Mouse (Mus musculus): ENCODE measurements around the gene Adam11. TPM values are rescaled to one million over a fixed set of nuclear protein-coding genes. Genes with fewer than 3 reads are reported as not detected.
A peak's percentile ranks its signal among the peaks of the same experiment; 100 is the strongest.
"Not testable (repeated sequence)": the region's sequence is repeated elsewhere in the genome, so short reads cannot be mapped to it uniquely, and the experiment has no call there.

Adam11 gene
- 5.3 and 5.5 TPM in 2 replicates for polyA plus RNA-seq (2014; fragmentation: Nextera tagmentation; extraction: Ambion mirVana)

DNA sequence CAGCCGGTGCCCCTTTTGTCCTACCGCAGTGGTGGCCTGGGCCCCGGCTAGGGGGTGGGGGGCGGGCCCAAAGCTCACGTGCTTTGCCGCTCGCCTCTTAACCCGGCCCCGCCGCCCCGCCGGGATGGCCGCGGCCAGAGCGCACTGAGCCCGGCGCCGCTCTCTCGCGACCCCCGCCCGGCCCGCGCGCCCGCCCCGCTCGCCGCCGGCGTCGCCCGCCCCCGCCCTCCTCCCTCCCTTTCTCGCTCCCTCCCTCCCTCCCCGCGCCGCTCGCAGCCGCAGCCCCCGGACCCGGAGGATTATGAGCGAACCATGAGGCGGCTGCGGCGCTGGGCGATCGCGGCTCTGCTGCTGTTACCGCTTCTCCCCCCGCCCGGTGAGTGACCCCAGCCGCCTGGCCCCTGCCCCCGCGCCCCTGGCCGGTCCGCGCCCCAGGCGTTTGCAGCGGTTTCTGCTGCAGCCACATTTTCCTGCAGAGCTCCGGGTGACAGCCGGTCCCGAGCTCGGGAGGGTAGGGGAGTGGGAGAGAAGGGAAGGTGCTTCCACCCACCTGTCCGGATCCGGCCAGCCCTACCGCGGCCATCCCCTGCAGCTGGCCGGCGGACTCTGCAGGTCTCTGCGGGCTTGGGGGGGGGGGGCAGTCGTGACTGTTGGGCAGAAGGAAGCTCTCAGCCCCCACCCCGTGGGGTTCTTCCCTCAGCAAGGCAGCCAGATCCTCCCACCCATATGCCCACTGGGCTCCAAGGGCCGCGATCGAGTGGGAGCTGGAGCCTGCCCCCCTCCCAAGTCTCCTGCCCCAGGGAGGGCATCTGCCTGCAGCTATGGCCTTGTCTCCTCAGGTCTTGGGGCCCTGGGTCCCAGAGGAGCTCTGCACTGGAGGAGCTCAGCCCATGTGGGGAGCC lies at the start of gene Adam11:
Gene Adam11 (plus strand): TSS at position 131 of the 902 bp plus-strand sequence.
- Histone ChIP-seq H3K4me1 (ENCODE audit: insufficient read depth) (0 out of 2 replicates have a peak, but pooled peaks cover 6% of the 10 kb centered on the region), H3K36me3 (ENCODE audit: insufficient read depth) (no peaks in the 10 kb centered on the region), H3K9ac (peak within 1 kb of the TSS; percentile 56), H3K27ac (ENCODE audit: low read depth) (no peak within 1 kb of the TSS), H3K27me3 (ENCODE audit: insufficient read depth, low read length) (peaks cover 29% of the 10 kb centered on the region), H3K4me2 (peak within 1 kb of the TSS; percentile 100), H3K9me3 (ENCODE audit: low read depth, low read length) (no peaks in the 10 kb centered on the region), H3K4me3 (ENCODE audit: low read depth, low read length) (peak within 1 kb of the TSS; percentile 52)
- peak; percentile 18 for DNase-seq
- ATAC-seq (ENCODE audit: insufficient read depth) = peak; percentile 48; the same call in 1 of the 2 replicates
- WGBS = under 1% methylated on average over 70 of the region's 76 CpGs
- TF ChIP-seq CTCF (IDR thresholded peaks at IDR 0.05; ENCODE audit: low read depth) = no peak

DNA sequence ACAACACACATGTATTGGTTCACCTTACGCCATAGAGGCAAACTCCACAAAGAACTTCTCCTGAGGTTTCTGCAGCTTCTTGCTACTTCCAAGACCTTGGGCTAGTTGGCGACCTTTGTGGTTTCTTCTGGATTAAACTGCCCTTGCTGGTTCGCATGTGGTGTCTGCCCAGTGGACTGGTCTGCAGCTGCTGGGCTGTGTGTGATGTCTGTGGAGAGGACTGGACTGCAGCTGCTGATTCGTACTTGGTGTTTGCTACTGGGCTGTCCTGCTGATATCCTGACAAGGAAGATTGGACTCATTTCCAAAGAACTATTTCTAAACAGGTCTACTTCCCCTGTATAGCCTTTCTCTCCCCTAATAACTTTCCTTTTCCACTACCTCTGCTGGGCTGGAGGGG lies 48.8 kb upstream of the Adam11 start:
- 87% methylated on average over 4 of the region's 4 CpGs for WGBS
- Histone ChIP-seq H3K9me3 (ENCODE audit: low read depth, low read length) (0 out of 2 replicates have a peak, but pooled peaks cover 2% of the 10 kb centered on the region), H3K9ac (no peak overlapping the region), H3K4me1 (ENCODE audit: insufficient read depth) (no peaks in the 10 kb centered on the region), H3K27me3 (ENCODE audit: insufficient read depth, low read length) (no peaks in the 10 kb centered on the region), H3K27ac (ENCODE audit: low read depth) (no peak overlapping the region), H3K4me3 (ENCODE audit: low read depth, low read length) (no peak overlapping the region), H3K36me3 (ENCODE audit: insufficient read depth) (no peaks in the 10 kb centered on the region), H3K4me2 (no peak overlapping the region)
- ATAC-seq (ENCODE audit: insufficient read depth) (no peak), DNase-seq (no peak)
- TF ChIP-seq CTCF (IDR thresholded peaks at IDR 0.05; ENCODE audit: low read depth) = no peak

DNA sequence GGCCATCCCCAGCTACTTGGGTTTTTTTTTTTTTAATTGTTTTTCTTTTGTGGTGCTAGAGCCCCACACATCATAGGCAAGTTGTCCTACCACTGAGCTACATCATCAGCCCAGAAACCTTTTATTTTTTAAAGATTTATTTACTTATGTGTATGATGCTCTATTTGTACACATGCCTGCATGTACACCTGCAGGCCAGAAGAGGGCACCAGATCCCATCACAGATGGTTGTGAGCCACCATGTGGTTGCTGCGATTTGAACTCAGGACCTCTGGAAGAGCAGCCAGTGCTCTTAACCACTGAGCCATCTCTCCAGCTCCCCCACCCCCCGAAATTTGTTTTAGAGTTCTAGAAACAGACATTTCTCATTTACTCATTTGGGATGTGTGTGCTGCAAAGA lies 46.7 kb upstream of the Adam11 start:
- H3K27me3 ChIP-seq (ENCODE audit: insufficient read depth, low read length); H3K4me1 ChIP-seq (ENCODE audit: insufficient read depth); H3K4me2 ChIP-seq; DNase-seq; H3K4me3 ChIP-seq (ENCODE audit: low read depth, low read length); H3K9ac ChIP-seq; H3K36me3 ChIP-seq (ENCODE audit: insufficient read depth); ATAC-seq (ENCODE audit: insufficient read depth); H3K9me3 ChIP-seq (ENCODE audit: low read depth, low read length); H3K27ac ChIP-seq (ENCODE audit: low read depth): not testable (repeated sequence)
- WGBS = 89% methylated on average over 2 of the region's 2 CpGs
- peak; percentile 38 for TF ChIP-seq CTCF (IDR thresholded peaks at IDR 0.05; ENCODE audit: low read depth)

DNA sequence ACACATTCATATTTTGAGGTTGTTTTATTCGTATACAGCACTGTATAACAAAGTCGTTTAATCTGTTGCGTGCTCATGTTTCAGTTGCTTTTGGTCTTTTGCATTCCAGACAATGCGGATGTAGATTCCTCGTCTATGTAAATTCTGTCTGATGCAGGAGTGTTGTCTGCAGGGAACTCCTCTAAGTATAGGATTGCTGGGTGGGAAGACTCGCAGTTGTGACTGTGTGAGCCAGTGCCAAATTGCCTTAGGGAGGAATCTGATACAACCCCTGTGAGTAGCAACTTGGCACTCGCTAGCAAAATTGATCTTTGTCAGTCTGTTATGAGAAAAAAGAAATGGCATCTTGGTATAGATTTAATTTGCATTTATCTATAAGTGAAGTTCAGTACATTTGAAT lies 45.1 kb upstream of the Adam11 start:
- Histone ChIP-seq H3K27me3 (ENCODE audit: insufficient read depth, low read length) (no peaks in the 10 kb centered on the region), H3K27ac (ENCODE audit: low read depth) (no peak overlapping the region), H3K9me3 (ENCODE audit: low read depth, low read length) (0 out of 2 replicates have a peak, but pooled peaks cover 2% of the 10 kb centered on the region), H3K4me3 (ENCODE audit: low read depth, low read length) (no peak overlapping the region), H3K9ac (no peak overlapping the region), H3K4me1 (ENCODE audit: insufficient read depth) (no peaks in the 10 kb centered on the region), H3K4me2 (no peak overlapping the region), H3K36me3 (ENCODE audit: insufficient read depth) (no peaks in the 10 kb centered on the region)
- WGBS = 76% methylated on average over 7 of the region's 7 CpGs
- TF ChIP-seq CTCF (IDR thresholded peaks at IDR 0.05; ENCODE audit: low read depth) = no peak
- no peak for DNase-seq
- ATAC-seq (ENCODE audit: insufficient read depth) = no peak

DNA sequence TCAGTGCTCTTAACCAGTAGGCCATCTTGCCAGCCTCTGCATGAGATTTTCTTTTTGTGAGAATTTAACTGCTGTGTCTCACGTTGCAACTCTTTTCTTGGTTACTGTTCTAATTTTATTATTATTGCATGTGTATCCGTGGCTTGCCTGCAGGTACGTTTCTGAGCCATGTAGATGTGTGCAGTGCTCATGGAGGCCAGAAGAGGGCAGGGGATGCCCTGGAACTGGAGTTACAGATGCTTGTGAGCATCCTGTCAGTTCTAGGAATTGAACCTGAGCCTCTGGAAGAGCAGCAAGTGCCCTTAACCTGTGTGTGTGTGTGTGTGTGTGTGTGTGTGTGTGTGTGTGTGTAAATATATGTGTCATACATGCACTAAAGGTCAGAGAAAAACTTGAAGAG lies 35.7 kb upstream of the Adam11 start:
- 30% methylated on average over 3 of the region's 3 CpGs for WGBS
- Histone ChIP-seq H3K9me3 (ENCODE audit: low read depth, low read length) (no peaks in the 10 kb centered on the region), H3K36me3 (ENCODE audit: insufficient read depth) (no peaks in the 10 kb centered on the region), H3K27me3 (ENCODE audit: insufficient read depth, low read length) (no peaks in the 10 kb centered on the region), H3K27ac (ENCODE audit: low read depth) (no peak overlapping the region), H3K4me2 (no peak overlapping the region), H3K4me1 (ENCODE audit: insufficient read depth) (no peaks in the 10 kb centered on the region), H3K9ac (no peak overlapping the region), H3K4me3 (ENCODE audit: low read depth, low read length) (no peak overlapping the region)
- peak; percentile 54 for TF ChIP-seq CTCF (IDR thresholded peaks at IDR 0.05; ENCODE audit: low read depth)
- DNase-seq (no peak), ATAC-seq (ENCODE audit: insufficient read depth) (no peak)

DNA sequence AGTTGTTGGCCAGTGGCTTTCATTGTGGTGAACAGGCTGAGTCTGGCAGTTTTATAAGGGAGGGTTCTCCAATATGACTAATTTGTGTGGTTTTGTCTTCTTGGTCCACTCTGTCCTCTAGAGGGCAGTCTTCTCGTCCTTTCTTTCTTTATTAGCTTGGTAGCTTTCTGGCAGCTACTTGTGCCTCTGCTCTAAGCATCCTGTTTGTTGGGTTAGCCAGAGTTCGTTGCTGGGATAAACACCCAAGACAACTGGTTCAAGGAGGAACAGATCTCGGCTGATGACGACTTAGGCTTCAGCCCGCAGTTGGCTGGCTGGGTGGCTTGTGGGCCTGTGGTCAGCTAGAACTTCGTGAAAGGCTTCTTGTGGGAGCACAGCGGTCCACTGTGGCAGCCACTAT lies 32.6 kb upstream of the Adam11 start:
- WGBS = 31% methylated on average over 7 of the region's 7 CpGs
- DNase-seq = peak; percentile 84
- no peak for ATAC-seq (ENCODE audit: insufficient read depth)

DNA sequence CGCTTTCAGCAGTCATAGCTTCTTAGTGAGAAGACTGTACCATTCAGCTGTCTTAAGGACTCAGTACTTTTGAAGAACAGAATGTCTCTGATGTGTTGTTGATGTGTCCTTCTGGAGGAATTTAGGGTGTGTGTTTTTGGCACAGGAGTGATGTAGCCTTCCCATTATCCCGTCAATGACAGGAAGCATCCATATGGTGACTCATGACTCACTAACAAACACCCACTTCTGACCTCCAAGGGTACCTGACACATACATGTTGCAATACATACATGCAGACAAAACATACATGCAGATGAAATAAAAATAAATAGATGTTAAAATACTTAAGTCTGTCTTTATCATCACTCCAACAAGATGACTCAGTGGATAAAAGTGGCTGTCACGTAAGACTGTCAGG lies 31.4 kb upstream of the Adam11 start:
- H3K9me3 ChIP-seq (ENCODE audit: low read depth, low read length) = no peaks in the 10 kb centered on the region
- no peak overlapping the region for H3K27ac ChIP-seq (ENCODE audit: low read depth)
- H3K4me2 ChIP-seq = no peak overlapping the region
- ATAC-seq (ENCODE audit: insufficient read depth) = no peak
- no peaks in the 10 kb centered on the region for H3K36me3 ChIP-seq (ENCODE audit: insufficient read depth)
- no peak overlapping the region for H3K4me3 ChIP-seq (ENCODE audit: low read depth, low read length)
- no peaks in the 10 kb centered on the region for H3K27me3 ChIP-seq (ENCODE audit: insufficient read depth, low read length)
- TF ChIP-seq CTCF (IDR thresholded peaks at IDR 0.05; ENCODE audit: low read depth) = no peak
- WGBS = 67% methylated on average over 3 of the region's 3 CpGs
- H3K9ac ChIP-seq = no peak overlapping the region
- no peaks in the 10 kb centered on the region for H3K4me1 ChIP-seq (ENCODE audit: insufficient read depth)
- DNase-seq = no peak

More for the DNA sequence above, 32.6 kb upstream of the Adam11 start:
- Histone ChIP-seq H3K4me2 (no peak overlapping the region), H3K27me3 (ENCODE audit: insufficient read depth, low read length) (no peaks in the 10 kb centered on the region), H3K4me1 (ENCODE audit: insufficient read depth) (no peaks in the 10 kb centered on the region), H3K27ac (ENCODE audit: low read depth) (no peak overlapping the region), H3K4me3 (ENCODE audit: low read depth, low read length) (no peak overlapping the region), H3K9ac (no peak overlapping the region), H3K36me3 (ENCODE audit: insufficient read depth) (no peaks in the 10 kb centered on the region), H3K9me3 (ENCODE audit: low read depth, low read length) (no peaks in the 10 kb centered on the region)
- peak; percentile 67 for TF ChIP-seq CTCF (IDR thresholded peaks at IDR 0.05; ENCODE audit: low read depth)

Measured in lung, embryonic 14.5 days (tissue).